Mouse (Mus musculus): ENCODE measurements around the gene Gabbr2. TPM values are rescaled to one million over a fixed set of nuclear protein-coding genes. Genes with fewer than 3 reads are reported as not detected.

The Gabbr2 gene
- total and polyA plus RNA-seq, 2 experiments from 2014 or later = 17.7 to 98.9 TPM

DNA sequence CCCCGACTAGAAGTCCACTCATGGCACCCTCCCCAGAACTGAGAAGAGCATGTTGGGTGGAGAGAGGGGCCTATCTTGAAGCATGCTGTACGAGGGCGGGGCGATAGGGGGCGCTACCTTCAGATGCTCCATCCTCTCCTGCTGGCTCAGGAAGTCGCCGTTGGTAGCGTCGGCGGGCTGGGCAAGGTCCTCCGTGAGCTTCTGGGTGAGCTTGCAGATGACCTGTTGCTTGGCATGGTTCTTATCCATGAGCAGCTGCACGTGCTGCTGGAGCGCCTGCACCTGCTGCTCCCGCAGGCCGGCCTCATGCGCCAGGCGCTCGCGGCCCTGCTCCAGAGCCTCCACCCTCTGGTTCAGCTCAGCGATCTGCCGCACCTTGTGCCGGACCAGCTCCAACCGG is 371.3 kb downstream of the Gabbr2 start:
- TF ChIP-seq CTCF (IDR thresholded peaks at IDR 0.05; ENCODE audit: low read depth) = peak; percentile 61
- no peak for ATAC-seq
- DNase-seq (ENCODE audit: low spot score) = peak; percentile 33
- H3K4me3 ChIP-seq (ENCODE audit: low read length) = no peak overlapping the region
- 0 out of 2 replicates have a peak overlapping the region, but pooled peaks have one; percentile 10 for H3K4me2 ChIP-seq (ENCODE audit: low read depth, low read length)
- H3K9ac ChIP-seq (replicated peaks; ENCODE audit: low read length) = no peak overlapping the region
- no peaks in the 10 kb centered on the region for H3K9me3 ChIP-seq (ENCODE audit: low read length)
- H3K36me3 ChIP-seq (ENCODE audit: insufficient read depth, low read length) = no peaks in the 10 kb centered on the region
- no peaks in the 10 kb centered on the region for H3K27me3 ChIP-seq (ENCODE audit: insufficient read depth, low read length)
- WGBS = 16% methylated on average over 23 of the region's 23 CpGs
- no peak overlapping the region for H3K27ac ChIP-seq
- H3K4me1 ChIP-seq (ENCODE audit: insufficient read depth, low read length) = peaks cover 8% of the 10 kb centered on the region; the same call in 1 of the 2 replicates

DNA sequence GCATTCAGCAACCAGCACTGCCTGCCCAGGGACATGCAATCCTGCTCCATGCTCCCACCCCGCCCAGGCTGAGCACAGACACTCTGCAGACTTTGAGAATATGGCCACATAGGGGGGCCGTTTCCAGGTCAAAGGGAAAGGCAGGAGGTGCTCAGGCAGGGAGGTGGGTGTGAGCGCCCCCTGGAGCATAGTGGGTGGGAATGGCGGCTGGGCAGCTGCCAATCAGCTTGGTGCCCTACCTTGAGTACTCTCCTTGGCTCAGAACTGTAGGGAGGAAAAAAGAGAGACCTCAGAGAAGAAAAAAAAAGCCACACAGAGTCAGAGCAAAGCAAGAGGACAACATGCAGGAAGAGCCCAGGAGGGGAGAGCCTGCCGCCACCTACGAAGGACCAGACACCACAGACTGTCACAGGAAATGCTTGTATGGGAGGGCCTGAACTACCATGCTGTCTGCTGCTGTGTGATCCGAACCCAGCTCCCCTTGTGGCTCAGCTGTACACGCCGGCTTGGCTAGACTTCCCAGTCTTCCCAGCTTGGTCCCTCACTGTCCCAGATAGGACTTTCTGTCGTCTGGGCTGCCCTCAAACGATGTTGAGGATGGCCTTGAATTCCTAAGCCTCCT is 373.4 kb downstream of the Gabbr2 start:
- no peaks in the 10 kb centered on the region for H3K9me3 ChIP-seq (ENCODE audit: low read length)
- peaks cover 8% of the 10 kb centered on the region; the same call in 1 of the 2 replicates for H3K4me1 ChIP-seq (ENCODE audit: insufficient read depth, low read length)
- no peak overlapping the region for H3K9ac ChIP-seq (replicated peaks; ENCODE audit: low read length)
- H3K4me2 ChIP-seq (ENCODE audit: low read depth, low read length) = no peak overlapping the region
- 63% methylated on average over 11 of the region's 11 CpGs for WGBS
- H3K27me3 ChIP-seq (ENCODE audit: insufficient read depth, low read length) = no peaks in the 10 kb centered on the region
- no peak overlapping the region for H3K4me3 ChIP-seq (ENCODE audit: low read length)
- no peaks in the 10 kb centered on the region for H3K36me3 ChIP-seq (ENCODE audit: insufficient read depth, low read length)
- TF ChIP-seq CTCF (IDR thresholded peaks at IDR 0.05; ENCODE audit: low read depth) = peak; percentile 38; the same call in 1 of the 2 replicates
- H3K27ac ChIP-seq = no peak overlapping the region
- DNase-seq (ENCODE audit: low spot score) = no peak
- no peak for ATAC-seq

- Histone ChIP-seq H3K4me3 (ENCODE audit: low read length) (no peak overlapping the region), H3K4me2 (ENCODE audit: low read depth, low read length) (no peak overlapping the region), H3K9ac (replicated peaks; ENCODE audit: low read length) (no peak overlapping the region), H3K27ac (no peak overlapping the region), H3K36me3 (ENCODE audit: insufficient read depth, low read length) (no peaks in the 10 kb centered on the region), H3K27me3 (ENCODE audit: insufficient read depth, low read length) (no peaks in the 10 kb centered on the region), H3K9me3 (ENCODE audit: low read length) (no peaks in the 10 kb centered on the region), H3K4me1 (ENCODE audit: insufficient read depth, low read length) (peaks cover 8% of the 10 kb centered on the region; the same call in 1 of the 2 replicates)
- TF ChIP-seq CTCF (IDR thresholded peaks at IDR 0.05; ENCODE audit: low read depth) = peak; percentile 57
- DNase-seq (ENCODE audit: low spot score) = no peak
- no peak for ATAC-seq
- WGBS = 73% methylated on average over 6 of the region's 6 CpGs
Measured at GRCm38 (mm10) chr4:46617408-46617807, 374.3 kb downstream of the Gabbr2 start.

- ATAC-seq = no peak
- no peak for TF ChIP-seq CTCF (IDR thresholded peaks at IDR 0.05; ENCODE audit: low read depth)
- no peak overlapping the region for H3K9ac ChIP-seq (replicated peaks; ENCODE audit: low read length)
- WGBS = 78% methylated on average over 9 of the region's 9 CpGs
- H3K4me1 ChIP-seq (ENCODE audit: insufficient read depth, low read length) = no peaks in the 10 kb centered on the region; the same call in 1 of the 2 replicates
- no peak overlapping the region for H3K4me3 ChIP-seq (ENCODE audit: low read length)
- no peaks in the 10 kb centered on the region for H3K36me3 ChIP-seq (ENCODE audit: insufficient read depth, low read length)
- no peak for DNase-seq (ENCODE audit: low spot score)
- no peak overlapping the region for H3K4me2 ChIP-seq (ENCODE audit: low read depth, low read length)
- H3K27me3 ChIP-seq (ENCODE audit: insufficient read depth, low read length) = no peaks in the 10 kb centered on the region
- H3K9me3 ChIP-seq (ENCODE audit: low read length) = no peaks in the 10 kb centered on the region
- no peak overlapping the region for H3K27ac ChIP-seq
Measured at GRCm38 (mm10) chr4:46614641-46615040, 377.0 kb downstream of the Gabbr2 start.

GRCm38 (mm10) chr4:46613618-46614017 is 378.1 kb downstream of the Gabbr2 start:
- Histone ChIP-seq H3K27ac (no peak overlapping the region), H3K9me3 (ENCODE audit: low read length) (no peaks in the 10 kb centered on the region), H3K4me3 (ENCODE audit: low read length) (no peak overlapping the region), H3K4me2 (ENCODE audit: low read depth, low read length) (no peak overlapping the region), H3K36me3 (ENCODE audit: insufficient read depth, low read length) (no peaks in the 10 kb centered on the region), H3K9ac (replicated peaks; ENCODE audit: low read length) (no peak overlapping the region), H3K27me3 (ENCODE audit: insufficient read depth, low read length) (no peaks in the 10 kb centered on the region), H3K4me1 (ENCODE audit: insufficient read depth, low read length) (no peaks in the 10 kb centered on the region)
- WGBS = 77% methylated on average over 12 of the region's 12 CpGs
- TF ChIP-seq CTCF (IDR thresholded peaks at IDR 0.05; ENCODE audit: low read depth) = no peak
- no peak for DNase-seq (ENCODE audit: low spot score)
- no peak for ATAC-seq

Other genes with a start within 250 kb of the Gabbr2 start
- gene Anks6, start 65.6 kb upstream of the Gabbr2 start, total RNA-seq (2014; rRNA removed) = 11.1 and 13.4 TPM in 2 replicates
- gene Anks6, start 65.6 kb upstream of the Gabbr2 start, polyA plus RNA-seq (2015; fragmentation: Nextera tagmentation; extraction: Ambion mirVana) = 3.0 and 3.2 TPM in 2 replicates
- gene Galnt12, start 100.0 kb upstream of the Gabbr2 start, total RNA-seq (2014; rRNA removed) = 1.5 and 1.7 TPM in 2 replicates
- 1.2 and 1.4 TPM in 2 replicates for gene Galnt12, start 100.0 kb upstream of the Gabbr2 start, polyA plus RNA-seq (2015; fragmentation: Nextera tagmentation; extraction: Ambion mirVana)
- gene Col15a1, start 216.3 kb upstream of the Gabbr2 start, total RNA-seq (2014; rRNA removed) = 8.9 and 13.7 TPM in 2 replicates
- 3.1 and 3.7 TPM in 2 replicates for gene Col15a1, start 216.3 kb upstream of the Gabbr2 start, polyA plus RNA-seq (2015; fragmentation: Nextera tagmentation; extraction: Ambion mirVana)